Mouse (Mus musculus) bone marrow, adult 2 months (tissue): ENCODE results near the gene Thap8. TPM values are rescaled to one million over a fixed set of nuclear protein-coding genes. Genes with fewer than 3 reads are reported as not detected.
A peak's percentile ranks its signal among the peaks of the same experiment; 100 is the strongest.

Source experiments
- H3K27ac ChIP-seq: fragments of 200-500 bp; 2 replicates; pipeline ENCODE4 v1.5.1; 2012; ENCODE audit warnings: low read depth, mild to moderate bottlenecking, control low read depth, inconsistent platforms, low read length; ENCODE audit not compliant: control insufficient read depth, poor library complexity, insufficient read depth
- H3K4me1 ChIP-seq: fragments of 200-500 bp; 2 replicates; pipeline ENCODE4 v1.6.1; 2011; ENCODE audit warnings: low read length; ENCODE audit not compliant: control insufficient read depth, insufficient read depth
- H3K4me3 ChIP-seq: fragments of 200-500 bp; replicated peaks from 2 replicates; pipeline ENCODE3; 2011; ENCODE audit warnings: mild to moderate bottlenecking, low read depth, low read length, control low read depth; ENCODE audit not compliant: control insufficient read depth
- CTCF ChIP-seq: fragments of 200-500 bp; IDR thresholded peaks from 2 replicates; pipeline ENCODE4 v1.5.1; 2011; ENCODE audit warnings: low read length, control low read depth; ENCODE audit not compliant: control insufficient read depth, insufficient read depth
- POLR2A ChIP-seq: fragments of 200-500 bp; IDR thresholded peaks from 2 replicates; pipeline ENCODE4 v1.6.1; 2011; ENCODE audit warnings: low read depth, mild to moderate bottlenecking, control low read depth, low read length, borderline replicate concordance; ENCODE audit not compliant: control insufficient read depth
- WGBS: fragments of 180-500 bp; shearing (Covaris S2); methylation state at CpG from one replicate; pipeline ENCODE4 v1.1.7; 2018; 5-methylcytosine and 5-hydroxymethylcytosine counted together
- polyA plus RNA-seq: library from polyadenylated mRNA; stranded (reverse); fragments of >200 nt; gene quantifications from 2 replicates; pipeline ENCODE4 v1.2.4, GENCODE M21; 2011; ENCODE audit warnings: low replicate concordance; ENCODE audit not compliant: missing spikeins, insufficient read depth, insufficient read length

Gene Thap8
- polyA plus RNA-seq, 1 experiment = not detected

DNA sequence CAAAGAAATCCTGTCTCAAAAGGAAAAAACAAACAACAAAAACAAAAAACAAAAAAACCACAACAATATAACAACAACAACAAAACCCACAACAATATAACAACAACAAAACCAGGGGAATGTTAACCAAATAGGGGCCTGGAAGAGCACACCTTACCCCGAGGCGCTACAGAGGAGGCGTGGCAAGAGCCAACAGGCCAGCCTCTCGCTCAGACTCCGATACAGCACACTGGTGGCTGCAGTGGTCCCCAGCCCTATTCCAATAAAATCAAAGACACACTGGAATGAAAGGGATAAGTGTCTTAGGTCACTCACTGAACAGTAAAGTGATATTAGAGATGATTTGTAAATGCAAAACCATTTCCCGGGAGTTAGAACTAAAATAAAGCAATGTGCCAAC lies 358 bp upstream of the Thap8 start:
- TF ChIP-seq POLR2A (no peak), CTCF (no peak)
- H3K27ac ChIP-seq = peak overlapping the region; percentile 90; the same call in 1 of the 2 replicates
- H3K4me1 ChIP-seq = no peaks in the 10 kb centered on the region; the same call in 1 of the 2 replicates
- peak overlapping the region; percentile 82 for H3K4me3 ChIP-seq
- under 1% methylated on average over 6 of the region's 6 CpGs for WGBS

DNA sequence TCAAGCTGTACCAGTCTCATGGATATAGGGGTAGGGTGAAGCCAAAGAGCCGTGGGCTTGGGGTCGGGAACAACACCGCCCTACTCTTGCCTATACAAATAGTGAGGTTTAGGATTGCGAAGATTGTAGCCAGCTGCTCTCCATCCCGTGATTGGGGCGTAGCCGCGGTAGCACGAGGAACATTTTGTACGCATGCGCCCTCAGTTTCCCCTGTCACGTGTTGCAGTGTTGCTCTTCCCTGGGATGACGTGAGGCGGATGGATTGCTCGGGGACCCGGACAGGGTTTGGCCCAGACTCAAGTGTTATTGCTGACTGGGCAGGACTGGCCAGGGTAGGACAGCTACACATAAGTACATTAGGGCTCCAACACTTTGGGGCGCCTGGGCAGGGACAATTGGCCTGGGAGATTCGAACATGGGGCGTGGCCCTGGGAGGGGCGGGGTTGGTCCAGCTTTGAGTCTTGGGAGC lies 810 bp downstream of the Thap8 start:
- TF ChIP-seq CTCF (peak; percentile 14; the same call in 1 of the 2 replicates), POLR2A (0 out of 2 replicates have a peak, but pooled peaks have one; percentile 34)
- peak overlapping the region; percentile 90 for H3K27ac ChIP-seq
- under 1% methylated on average over 20 of the region's 20 CpGs for WGBS
- H3K4me3 ChIP-seq = peak overlapping the region; percentile 82
- H3K4me1 ChIP-seq = no peaks in the 10 kb centered on the region; the same call in 1 of the 2 replicates

DNA sequence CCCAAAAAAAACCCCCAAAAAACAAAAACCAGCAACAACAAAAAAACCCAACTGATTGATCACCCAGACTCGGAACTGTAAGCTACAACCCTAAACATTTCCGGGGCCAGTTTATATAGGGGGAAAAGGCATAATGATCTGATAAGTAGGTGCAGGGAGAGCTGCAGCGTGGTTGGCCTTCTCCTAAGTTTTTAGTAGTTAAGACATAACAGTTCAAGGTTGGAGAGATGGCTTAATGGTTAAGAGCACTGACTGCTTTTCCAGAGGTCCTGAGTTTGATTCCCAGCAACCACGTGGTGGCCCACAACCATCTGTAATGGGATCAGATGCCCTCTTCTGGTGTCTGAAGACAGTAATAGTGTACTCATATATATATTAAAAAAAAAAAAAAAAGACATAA lies 1.6 kb downstream of the Thap8 start:
- TF ChIP-seq POLR2A (no peak), CTCF (no peak)
- 81% methylated on average over 4 of the region's 4 CpGs for WGBS
- no peak overlapping the region for H3K4me3 ChIP-seq
- no peaks in the 10 kb centered on the region; the same call in 1 of the 2 replicates for H3K4me1 ChIP-seq
- no peak overlapping the region for H3K27ac ChIP-seq

DNA sequence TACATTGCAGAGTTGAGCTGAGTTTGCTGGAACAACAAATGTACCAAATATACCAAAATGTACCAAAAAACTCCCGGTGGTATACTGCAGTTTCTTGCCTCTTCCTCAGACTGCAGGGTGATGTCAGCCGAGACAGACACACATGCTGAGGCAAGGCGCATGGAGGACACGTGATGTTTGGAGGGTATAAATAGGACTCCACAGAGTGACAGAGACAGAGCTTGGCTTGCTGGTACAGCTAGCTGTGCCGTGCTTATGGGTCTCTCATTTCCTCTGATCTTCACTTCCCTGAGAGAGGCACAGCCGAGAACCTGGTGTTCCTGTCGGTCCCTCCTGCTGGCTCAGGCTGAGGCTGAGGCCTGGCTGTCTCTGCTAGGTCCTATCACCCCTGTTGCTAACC lies 2.8 kb downstream of the Thap8 start:
- H3K4me3 ChIP-seq = no peak overlapping the region
- TF ChIP-seq POLR2A = no peak
- no peak for TF ChIP-seq CTCF
- no peak overlapping the region for H3K27ac ChIP-seq
- WGBS = 78% methylated on average over 7 of the region's 7 CpGs
- H3K4me1 ChIP-seq = no peaks in the 10 kb centered on the region; the same call in 1 of the 2 replicates

DNA sequence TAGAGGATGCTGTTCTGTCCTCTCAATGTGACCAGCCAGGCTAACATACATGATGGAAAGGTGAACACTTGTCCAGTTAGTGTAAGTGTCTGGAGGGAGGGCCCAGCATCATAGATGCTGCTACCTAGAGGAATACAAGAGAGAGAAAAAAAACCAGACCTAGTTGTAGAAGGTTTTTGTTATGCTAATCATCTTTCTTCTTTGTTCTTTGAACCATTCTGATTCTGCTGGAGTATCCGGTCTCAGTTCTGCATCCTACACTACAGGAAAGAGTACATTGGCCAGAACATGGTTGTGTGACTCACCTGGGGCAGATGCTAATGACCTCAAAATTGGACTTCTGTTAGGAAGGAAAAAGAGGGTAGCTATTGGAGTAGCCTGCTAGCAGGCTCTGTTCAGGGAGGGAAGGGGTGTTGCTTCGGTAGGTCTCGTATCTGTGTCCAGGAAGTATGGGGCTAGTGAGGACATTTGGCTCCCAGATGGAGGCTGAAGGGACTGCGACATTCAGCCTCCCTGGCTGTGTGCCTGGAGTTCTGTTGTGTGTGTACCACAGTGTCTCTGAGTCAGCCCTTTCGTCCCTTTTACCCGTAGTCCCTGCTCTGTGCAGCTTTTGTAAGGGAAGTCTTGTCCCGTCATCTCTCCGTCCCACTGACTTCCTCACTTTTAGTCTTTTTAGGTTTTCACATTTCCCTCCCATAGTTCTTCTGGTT lies 7.0 kb downstream of the Thap8 start:
- no peak overlapping the region for H3K4me3 ChIP-seq
- TF ChIP-seq POLR2A (no peak), CTCF (no peak)
- H3K27ac ChIP-seq = no peak overlapping the region
- WGBS = 44% methylated on average over 8 of the region's 8 CpGs
- no peaks in the 10 kb centered on the region for H3K4me1 ChIP-seq

DNA sequence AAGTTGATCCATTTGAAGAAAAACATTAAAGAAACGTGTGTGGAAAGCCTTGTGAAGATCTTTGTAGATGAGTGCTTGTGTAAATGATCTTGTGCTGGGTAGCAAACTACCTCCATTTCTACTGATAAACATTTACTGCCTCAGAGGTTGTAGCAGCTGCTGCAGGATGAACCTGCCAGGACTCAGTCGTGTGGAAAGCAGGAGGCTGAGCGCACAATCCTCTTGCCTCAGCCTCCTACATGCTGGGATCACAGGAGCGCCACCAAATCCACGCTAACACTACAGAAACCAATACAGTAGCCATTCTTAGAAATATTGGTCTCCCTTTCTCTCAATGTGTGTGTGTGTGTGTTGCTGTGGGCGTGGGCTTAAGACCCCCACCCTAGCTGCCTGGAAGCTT lies 8.2 kb downstream of the Thap8 start:
- WGBS = 69% methylated on average over 6 of the region's 6 CpGs
- TF ChIP-seq POLR2A (no peak), CTCF (no peak)
- H3K4me3 ChIP-seq = no peak overlapping the region
- no peaks in the 10 kb centered on the region for H3K4me1 ChIP-seq
- H3K27ac ChIP-seq = no peak overlapping the region

DNA sequence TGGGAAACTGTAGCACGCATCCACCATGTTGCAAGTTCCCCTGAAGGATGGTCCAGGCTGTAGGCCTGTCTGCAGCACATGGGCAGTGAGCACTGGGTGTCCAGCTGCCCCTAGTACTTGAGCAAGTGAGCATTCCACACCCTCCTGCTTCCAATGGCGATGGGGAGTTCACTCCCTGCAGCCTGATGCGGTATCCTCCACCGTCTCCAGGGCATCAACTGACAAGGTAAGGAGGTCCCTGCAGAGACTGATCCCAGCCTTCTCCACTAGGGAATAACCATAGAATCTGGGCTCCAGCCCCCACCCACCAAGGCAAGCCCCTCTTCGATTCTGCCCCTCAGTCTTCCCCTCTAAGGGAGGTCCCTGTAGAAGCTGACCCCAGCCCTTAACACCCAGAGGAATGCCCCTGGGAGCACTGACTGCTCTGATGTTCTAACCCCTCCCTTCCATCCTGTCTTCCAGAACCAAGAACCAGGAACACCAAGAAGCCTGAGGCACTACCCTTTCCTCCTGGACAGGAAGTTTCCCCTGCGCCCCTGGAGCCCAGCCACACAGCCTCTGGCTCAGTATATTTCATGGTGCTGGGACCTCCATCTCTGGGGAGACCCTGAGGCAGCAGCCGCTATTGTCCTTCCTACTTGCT lies 9.3 kb downstream of the Thap8 start:
- 81% methylated on average over 7 of the region's 7 CpGs for WGBS
- no peak overlapping the region for H3K4me3 ChIP-seq
- TF ChIP-seq POLR2A = no peak
- no peak for TF ChIP-seq CTCF
- no peak overlapping the region for H3K27ac ChIP-seq
- no peaks in the 10 kb centered on the region for H3K4me1 ChIP-seq

DNA sequence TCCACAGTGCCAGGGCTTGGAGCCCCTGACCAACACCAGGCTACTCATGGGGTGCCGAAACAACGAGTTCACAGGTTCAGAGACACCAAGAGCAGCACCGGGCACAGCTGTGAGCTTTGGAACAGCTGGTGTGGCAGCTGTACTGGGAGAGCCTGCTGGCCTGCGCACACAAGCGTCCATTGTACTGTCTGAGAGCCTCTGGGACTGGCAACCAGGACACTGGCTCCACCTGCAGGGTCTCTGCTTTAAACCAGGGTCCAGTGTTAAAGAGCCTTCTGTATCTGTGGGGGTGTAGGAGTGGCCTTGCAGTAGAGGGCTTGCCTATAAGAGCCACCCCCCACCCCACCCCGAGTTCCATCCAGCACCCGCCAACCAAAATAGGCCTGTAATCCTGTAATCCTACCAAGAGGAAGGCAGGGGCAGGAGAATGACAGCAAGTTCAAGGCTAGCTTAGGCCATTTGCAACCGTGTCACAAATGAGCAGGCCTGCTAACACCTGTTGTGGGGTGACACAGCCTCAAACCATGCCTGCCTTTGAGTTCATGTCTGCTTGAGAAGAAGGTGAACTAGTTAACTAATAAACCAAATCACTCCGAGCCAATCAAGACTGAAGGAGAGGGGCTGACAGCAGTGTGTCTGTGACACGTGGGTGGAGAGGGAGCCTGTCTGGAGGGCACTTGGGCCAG lies 10.0 kb downstream of the Thap8 start:
- Histone ChIP-seq H3K4me3 (no peak overlapping the region), H3K4me1 (no peaks in the 10 kb centered on the region), H3K27ac (no peak overlapping the region)
- no peak for TF ChIP-seq CTCF
- TF ChIP-seq POLR2A = no peak
- 77% methylated on average over 10 of the region's 10 CpGs for WGBS
